Mouse (Mus musculus) CH12F3 (cell line): ENCODE data around the gene Gm20388.
"Not testable (repeated sequence)": the region's sequence is repeated elsewhere in the genome, so short reads cannot be mapped to it uniquely, and the experiment has no call there.

Experiments used
- in situ Hi-C: fragments of 300-500 bp; cut with MboI; formaldehyde crosslinking; loops from 2 replicates; pipeline ENCODE4 v1.14.3; 2020; ENCODE audit warnings: low sequenced_read_pairs

Gene Gm20388

GRCm38 (mm10) chr8:122550995-122551264 is 2640.3 kb downstream of the Gm20388 start:
- in situ Hi-C loops = no loop called here

- in situ Hi-C loops = no loop called here
Observed at GRCm38 (mm10) chr8:122551265-122552051, 2640.8 kb downstream of the Gm20388 start, which contains the start of gene Piezo1. Gene Piezo1 (minus strand): TSS chr8:122551329.

- in situ Hi-C loops = no loop called here
Observed at GRCm38 (mm10) chr8:122554786-122555185, 2644.1 kb downstream of the Gm20388 start.

- in situ Hi-C loops = no loop called here
Observed at GRCm38 (mm10) chr8:122556030-122557009, 2645.7 kb downstream of the Gm20388 start.

GRCm38 (mm10) chr8:122557248-122558038 is 2646.8 kb downstream of the Gm20388 start:
- in situ Hi-C loops = no loop called here

GRCm38 (mm10) chr8:122558671-122559349 is 2648.2 kb downstream of the Gm20388 start:
- in situ Hi-C loops = no loop called here

- in situ Hi-C loops = no loop called here
Observed at GRCm38 (mm10) chr8:122561199-122561598, 2650.6 kb downstream of the Gm20388 start.

GRCm38 (mm10) chr8:122564363-122565352 is 2654.0 kb downstream of the Gm20388 start:
- in situ Hi-C loops = no loop called here

DNA sequence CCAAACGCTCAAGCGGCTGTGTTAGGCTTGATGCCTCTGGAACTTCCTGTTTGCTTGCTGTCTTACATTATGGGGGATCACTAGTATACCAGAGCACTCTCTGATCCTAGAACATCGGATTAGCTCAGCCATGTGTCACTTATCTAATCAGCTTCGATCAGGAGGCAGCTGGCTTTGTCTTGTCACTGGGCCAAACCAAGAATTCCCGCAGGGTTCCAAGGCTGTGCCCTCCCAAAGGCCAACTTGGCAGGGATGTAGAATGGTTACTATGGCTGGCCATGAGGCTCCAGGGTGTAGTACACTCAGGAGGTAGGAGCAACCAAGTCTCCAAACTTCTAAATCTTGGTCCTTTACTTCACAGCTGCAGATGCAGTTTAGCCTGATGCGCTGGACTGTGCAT is 2656.1 kb downstream of the Gm20388 start:
- in situ Hi-C loops = no loop called here

- in situ Hi-C loops = no loop called here
Observed at GRCm38 (mm10) chr8:122567361-122568108, 2656.9 kb downstream of the Gm20388 start, which contains the start of gene Cdt1. Gene Cdt1 (plus strand): TSS chr8:122568015.

DNA sequence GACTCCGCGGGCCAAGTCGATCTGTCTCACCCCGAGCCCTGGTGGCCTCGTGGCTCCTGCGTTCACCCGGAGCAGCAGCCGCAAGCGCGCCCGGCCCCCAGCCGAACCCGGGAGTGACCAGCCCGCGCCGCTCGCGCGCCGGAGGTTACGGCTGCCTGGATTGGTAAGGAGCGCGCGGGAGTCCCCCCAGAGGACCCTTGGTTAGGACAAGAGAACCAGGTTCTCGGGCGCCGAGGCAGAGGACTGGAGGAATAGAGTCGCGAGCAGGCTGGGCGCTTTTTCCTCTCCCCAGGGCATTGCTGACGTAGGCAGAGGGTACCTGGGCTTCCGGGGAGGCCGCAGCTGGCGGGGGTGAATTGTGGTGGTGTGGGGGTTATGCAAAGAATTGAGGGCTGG is 2657.5 kb downstream of the Gm20388 start:
- in situ Hi-C loops = no loop called here

DNA sequence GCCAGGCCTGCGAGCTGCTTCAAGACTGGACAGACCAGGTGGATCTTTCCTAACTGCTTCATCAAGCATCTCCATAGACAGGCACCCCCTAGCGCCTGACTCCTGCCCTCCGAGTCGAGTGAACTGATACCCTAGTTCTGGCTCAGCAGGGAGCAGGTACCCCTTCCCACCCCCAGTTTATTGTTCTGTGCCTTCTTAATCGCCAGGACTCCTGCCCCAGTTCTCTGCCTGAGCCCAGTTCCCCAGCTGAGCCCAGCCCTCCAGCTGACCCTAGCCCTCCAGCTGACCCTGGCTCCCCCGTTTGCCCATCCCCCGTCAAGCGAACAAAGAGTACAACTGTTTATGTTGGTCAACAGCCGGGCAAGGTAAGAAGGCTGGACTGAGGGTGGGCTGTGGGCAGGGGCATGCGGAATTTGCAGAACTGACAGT is 2658.3 kb downstream of the Gm20388 start:
- in situ Hi-C loops = no loop called here

GRCm38 (mm10) chr8:122569329-122569728 is 2658.7 kb downstream of the Gm20388 start:
- in situ Hi-C loops = no loop called here

GRCm38 (mm10) chr8:122569996-122570395 is 2659.4 kb downstream of the Gm20388 start:
- in situ Hi-C loops = no loop called here

GRCm38 (mm10) chr8:122571153-122571552 is 2660.5 kb downstream of the Gm20388 start:
- in situ Hi-C loops = no loop called here

- in situ Hi-C loops = no loop called here
Observed at GRCm38 (mm10) chr8:122571750-122572267, 2661.2 kb downstream of the Gm20388 start.

DNA sequence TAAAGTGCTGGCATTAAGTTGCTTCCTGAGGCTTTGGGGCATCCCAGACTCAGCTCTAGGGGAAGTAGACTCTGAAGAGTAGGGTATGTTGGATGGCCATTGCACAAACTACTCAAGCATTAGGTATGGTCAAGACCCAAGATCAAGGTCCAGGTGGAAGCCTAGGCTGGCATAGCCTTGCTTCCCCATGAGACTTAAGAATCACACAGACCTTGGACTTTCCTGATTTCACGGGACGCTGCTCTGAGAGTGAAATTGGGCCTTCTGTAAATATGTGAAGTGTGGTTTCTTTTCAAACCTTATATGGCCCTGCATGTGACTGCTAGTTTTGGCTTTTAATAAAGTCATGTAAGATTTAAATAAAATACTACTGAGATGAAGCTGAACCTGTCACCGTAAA is 2662.1 kb downstream of the Gm20388 start:
- in situ Hi-C loops = no loop called here

- in situ Hi-C loops = not testable (repeated sequence)
Observed at GRCm38 (mm10) chr8:122573176-122573575, 2662.5 kb downstream of the Gm20388 start.
